8 mouse cellular contexts compared by ENCODE assay signal in genomic region chr13:55513111-55513748, GRCm38 (mm10). TPM values are rescaled to one million over a fixed set of nuclear protein-coding genes. Genes with fewer than 3 reads are reported as not detected.
A peak's percentile ranks its signal among the peaks of the same experiment; 100 is the strongest.
DNase-seq lines count a peak whose midpoint lies in the region; ATAC-seq and TF ChIP-seq lines count a peak whose summit lies in the region.

Gene Pdlim7 (minus strand): TSS chr13:55513676.

- peaks cover 21% of the 10 kb centered on the region for H3K4me1 ChIP-seq in lung, postnatal 0 days (ENCODE audit: insufficient read depth, low read depth, low read length)

- no peaks in the 10 kb centered on the region for H3K9me3 ChIP-seq in lung, postnatal 0 days (ENCODE audit: low read length)

- WGBS in lung, postnatal 0 days: under 1% methylated on average over 51 of the region's 55 CpGs

- ATAC-seq in frontal cortex, adult (ENCODE audit: low TSS enrichment): peak; percentile 54
- ATAC-seq in hematopoietic stem cell, adult 5-6 weeks (replicated peaks in 1 of 2; ENCODE audit: insufficient read depth in 1 of 2, low FRiP score in 2 of 2, low TSS enrichment in 1 of 2, low read depth in 1 of 2, poor library complexity in 2 of 2, severe bottlenecking in 2 of 2): peak; percentile 51 to 63
- peak; percentile 59 for ATAC-seq in lung, postnatal 0 days

- TF ChIP-seq EP300 in lung, postnatal 0 days (IDR thresholded peaks at IDR 0.05): no peak

- peaks cover 6% of the 10 kb centered on the region; the same call in 1 of the 2 replicates for H3K36me3 ChIP-seq in lung, postnatal 0 days (ENCODE audit: insufficient read depth, low read length)

- H3K4me2 ChIP-seq in lung, postnatal 0 days (replicated peaks; ENCODE audit: low read depth, low read length): peak within 1 kb of the TSS; percentile 79

- DNase-seq in NIH3T3 (ENCODE audit: low read depth): peak; percentile 91
- peak; percentile 90 for DNase-seq in cerebellum, adult 9-10 months
- DNase-seq in layer of hippocampus, postnatal 10 days (ENCODE audit: low spot score in 2 of 2): peak; percentile 89 to 90
- DNase-seq in lung, postnatal 0 days (ENCODE audit: low spot score): peak; percentile 90
- DNase-seq in ovary, postnatal 10 days (ENCODE audit: low spot score): peak; percentile 94
- peak; percentile 66 to 88 for DNase-seq in thymus, postnatal 10 days (ENCODE audit: low spot score in 2 of 2)

- peak within 1 kb of the TSS; percentile 90 for H3K27ac ChIP-seq in lung, postnatal 0 days (ENCODE audit: low read length)

- H3K9ac ChIP-seq in lung, postnatal 0 days (replicated peaks; ENCODE audit: low read depth): peak within 1 kb of the TSS; percentile 83

- no peaks in the 10 kb centered on the region for H3K27me3 ChIP-seq in lung, postnatal 0 days (replicated peaks; ENCODE audit: insufficient read depth, low read length)

- peak within 1 kb of the TSS; percentile 85 for H3K4me3 ChIP-seq in lung, postnatal 0 days (ENCODE audit: low read depth, low read length)

- peak; percentile 92 for TF ChIP-seq CTCF in lung, postnatal 0 days (IDR thresholded peaks at IDR 0.05)

RNA-seq across cellular contexts. Expression of gene Pdlim7, which starts in this region (rescaled TPM):
- 8.1 and 10.0 TPM in 2 replicates for total RNA-seq in hematopoietic stem cell, adult 5-6 weeks (2017)
- total RNA-seq in layer of hippocampus, postnatal 10 days (2021): 10 to 100 TPM; 66.1 to 68.9 TPM
- polyA plus RNA-seq in lung, postnatal 0 days (2015; fragmentation: Nextera tagmentation; extraction: Ambion mirVana): 109 and 111 TPM in 2 replicates

Comparison
In these comparisons a context has a peak if more than half of its experiments do, and no peak if none do; other contexts are left out.
1. Peak in every context shown above with its lines: DNase-seq, ATAC-seq, H3K4me3 ChIP-seq and H3K27ac ChIP-seq.